Mouse (Mus musculus) monocyte, adult 5-6 weeks (primary cell): ENCODE measurements around the gene Mfn2. TPM values are rescaled to one million over a fixed set of nuclear protein-coding genes. Genes with fewer than 3 reads are reported as not detected.
A peak's percentile ranks its signal among the peaks of the same experiment; 100 is the strongest.

ENCODE experiments used
- ATAC-seq: fragments of 153-309, 156-312 bp; replicated peaks from 2 replicates; pipeline ENCODE4 v1.8.0; 2017; ENCODE audit warnings: mild to moderate bottlenecking; ENCODE audit not compliant: low TSS enrichment, insufficient number of reproducible peaks, severe bottlenecking, poor library complexity, low FRiP score
- total RNA-seq: library from RNA; stranded (forward); fragments of 200-1000, 200-491, 200-594 nt; gene quantifications from 3 replicates; pipeline ENCODE4 v1.2.3, GENCODE M21; 2017

Gene Mfn2
- total RNA-seq, 1 experiment from 2014 or later, result 12.1 TPM

- no peak for ATAC-seq
Observed at GRCm38 (mm10) chr4:147922341-147922740, 17.8 kb upstream of the Mfn2 start.

- no peak for ATAC-seq
Observed at GRCm38 (mm10) chr4:147920973-147921372, 16.5 kb upstream of the Mfn2 start.

- ATAC-seq, result peak; percentile 36; the same call in 1 of the 2 replicates
Observed at GRCm38 (mm10) chr4:147918459-147919121, 14.1 kb upstream of the Mfn2 start.

- no peak for ATAC-seq
Observed at GRCm38 (mm10) chr4:147909486-147909885, 5.0 kb upstream of the Mfn2 start.

- ATAC-seq, result no peak
Observed at GRCm38 (mm10) chr4:147906230-147906629, 1.7 kb upstream of the Mfn2 start.

- no peak for ATAC-seq
Observed at GRCm38 (mm10) chr4:147905090-147905659, 671 bp upstream of the Mfn2 start.

GRCm38 (mm10) chr4:147903601-147904000 is 903 bp downstream of the Mfn2 start:
- no peak for ATAC-seq

- no peak for ATAC-seq
Observed at GRCm38 (mm10) chr4:147902906-147903500, 1.5 kb downstream of the Mfn2 start.

GRCm38 (mm10) chr4:147900452-147900851 is 4.1 kb downstream of the Mfn2 start:
- ATAC-seq, result no peak

- no peak for ATAC-seq
Observed at GRCm38 (mm10) chr4:147897348-147897747, 7.2 kb downstream of the Mfn2 start.

- no peak for ATAC-seq
Observed at GRCm38 (mm10) chr4:147896411-147896810, 8.1 kb downstream of the Mfn2 start.

GRCm38 (mm10) chr4:147895815-147896330 is 8.6 kb downstream of the Mfn2 start:
- ATAC-seq, result no peak

- no peak for ATAC-seq
Observed at GRCm38 (mm10) chr4:147890341-147890740, 14.2 kb downstream of the Mfn2 start.

GRCm38 (mm10) chr4:147888237-147888636 is 16.3 kb downstream of the Mfn2 start:
- no peak for ATAC-seq

- no peak for ATAC-seq
Observed at GRCm38 (mm10) chr4:147887277-147887676, 17.2 kb downstream of the Mfn2 start.

- no peak for ATAC-seq
Observed at GRCm38 (mm10) chr4:147886158-147886557, 18.3 kb downstream of the Mfn2 start.

GRCm38 (mm10) chr4:147884138-147884537 is 20.4 kb downstream of the Mfn2 start:
- no peak for ATAC-seq

GRCm38 (mm10) chr4:147883041-147883440 is 21.5 kb downstream of the Mfn2 start:
- no peak for ATAC-seq

- ATAC-seq, result no peak
Observed at GRCm38 (mm10) chr4:147881792-147882191, 22.7 kb downstream of the Mfn2 start.

GRCm38 (mm10) chr4:147879865-147880264 is 24.6 kb downstream of the Mfn2 start:
- no peak for ATAC-seq
